Mouse (Mus musculus) neural tube, embryonic 14.5 days (tissue): ENCODE data around the gene Slc12a1. TPM values are rescaled to one million over a fixed set of nuclear protein-coding genes. Genes with fewer than 3 reads are reported as not detected.
"Not testable (repeated sequence)": the region's sequence is repeated elsewhere in the genome, so short reads cannot be mapped to it uniquely, and the experiment has no call there.

Source experiments
- ATAC-seq: fragments of 200-750 bp; cut with Nextera tagmentation; 2 replicates; pipeline ENCODE4 v1.8.0; 2017; ENCODE audit warnings: low read depth, mild to moderate bottlenecking, moderate TSS enrichment, moderate library complexity
- H3K27ac ChIP-seq: fragments of 300-500 bp; sonication (generic); 2 replicates; pipeline ENCODE4 v1.5.1; 2014; ENCODE audit warnings: low read depth, mild to moderate bottlenecking, control low read depth, low read length, moderate library complexity, mixed read lengths
- H3K27me3 ChIP-seq: fragments of 300-500 bp; sonication (generic); 2 replicates; pipeline ENCODE4 v1.6.1; 2014; ENCODE audit warnings: low read length; ENCODE audit not compliant: control insufficient read depth, insufficient read depth
- H3K36me3 ChIP-seq: fragments of 300-500 bp; sonication (generic); 2 replicates; pipeline ENCODE4 v1.6.1; 2014; ENCODE audit warnings: low read length, mixed read lengths; ENCODE audit not compliant: control insufficient read depth, insufficient read depth
- H3K4me1 ChIP-seq: fragments of 300-500 bp; sonication (generic); 2 replicates; pipeline ENCODE4 v1.6.1; 2014; ENCODE audit warnings: low read length; ENCODE audit not compliant: control insufficient read depth, insufficient read depth
- H3K4me2 ChIP-seq: fragments of 300-500 bp; sonication (generic); 2 replicates; pipeline ENCODE4 v1.6.1; 2014; ENCODE audit warnings: mild to moderate bottlenecking, low read depth, low read length, control low read depth
- H3K4me3 ChIP-seq: fragments of 300-500 bp; sonication (generic); 2 replicates; pipeline ENCODE4 v1.5.1; 2014; ENCODE audit warnings: low read depth, low read length, control low read depth, mixed read lengths
- H3K9ac ChIP-seq: fragments of 300-500 bp; sonication (generic); replicated peaks from 2 replicates; pipeline ENCODE4 v1.6.1; 2014; ENCODE audit warnings: low read depth, mild to moderate bottlenecking, control low read depth, low read length, mixed read lengths
- H3K9me3 ChIP-seq: fragments of 300-500 bp; sonication (generic); 2 replicates; pipeline ENCODE4 v1.6.1; 2016; ENCODE audit warnings: low read length; ENCODE audit not compliant: control insufficient read depth
- WGBS: fragments of 180-500 bp; shearing (Covaris S2); extraction: QIAGEN DNeasy Blood & Tissue Kit; methylation state at CpG from one replicate; pipeline ENCODE4 v1.1.7; 2014; 5-methylcytosine and 5-hydroxymethylcytosine counted together
- polyA plus RNA-seq: library from polyadenylated mRNA; unstranded; fragments of >200 nt; fragmentation: Nextera tagmentation; extraction: Ambion mirVana; gene quantifications from 2 replicates; pipeline ENCODE4 v1.2.1, GENCODE M21; 2014

The Slc12a1 gene
- polyA plus RNA-seq = 0.21 TPM in 1 of 2 replicates, not detected in the other

- Histone ChIP-seq H3K9me3 (no peaks in the 10 kb centered on the region), H3K36me3 (no peaks in the 10 kb centered on the region), H3K4me1 (no peaks in the 10 kb centered on the region), H3K4me3 (no peak within 1 kb of the TSS), H3K27ac (no peak within 1 kb of the TSS), H3K27me3 (no peaks in the 10 kb centered on the region), H3K9ac (no peak within 1 kb of the TSS), H3K4me2 (no peak within 1 kb of the TSS)
- ATAC-seq = no peak
- whole genome bisulfite sequencing = 88% methylated on average over 6 of the region's 6 CpGs
Measured at GRCm38 (mm10) chr2:125152388-125152787, at the start of gene Slc12a1. Slc12a1 (plus strand) TSS chr2:125152505.

- H3K9ac ChIP-seq, H3K9me3 ChIP-seq, H3K36me3 ChIP-seq, H3K4me3 ChIP-seq, H3K4me2 ChIP-seq, H3K27ac ChIP-seq, H3K4me1 ChIP-seq, ATAC-seq, H3K27me3 ChIP-seq: not testable (repeated sequence)
- WGBS = 98% methylated on average over 13 of the region's 13 CpGs
Measured at GRCm38 (mm10) chr2:125104491-125104890, 47.8 kb upstream of the Slc12a1 start.

GRCm38 (mm10) chr2:125106536-125106935, 45.8 kb upstream of the Slc12a1 start:
- 87% methylated on average over 4 of the region's 4 CpGs for WGBS
- H3K9me3 ChIP-seq, H3K4me3 ChIP-seq, H3K4me1 ChIP-seq, H3K27ac ChIP-seq, H3K4me2 ChIP-seq, H3K27me3 ChIP-seq, ATAC-seq, H3K9ac ChIP-seq: not testable (repeated sequence)
- peaks cover 11% of the 10 kb centered on the region; the same call in 1 of the 2 replicates for H3K36me3 ChIP-seq

GRCm38 (mm10) chr2:125119381-125120110, 32.8 kb upstream of the Slc12a1 start:
- Histone ChIP-seq H3K4me2 (no peak overlapping the region), H3K9ac (no peak overlapping the region)

GRCm38 (mm10) chr2:125122288-125122623, 30.0 kb upstream of the Slc12a1 start:
- Histone ChIP-seq H3K9me3 (no peaks in the 10 kb centered on the region), H3K4me1 (peaks cover 14% of the 10 kb centered on the region), H3K36me3 (no peaks in the 10 kb centered on the region), H3K27ac (peak overlapping the region; percentile 96), H3K27me3 (no peaks in the 10 kb centered on the region), H3K4me3 (peak overlapping the region; percentile 73), H3K9ac (peak overlapping the region; percentile 99), H3K4me2 (peak overlapping the region; percentile 64)
- 6% methylated on average over 4 of the region's 4 CpGs for WGBS
- ATAC-seq = 0 out of 2 replicates have a peak, but pooled peaks have one; percentile 15

More at GRCm38 (mm10) chr2:125119381-125120110, 32.8 kb upstream of the Slc12a1 start:
- Histone ChIP-seq H3K36me3 (no peaks in the 10 kb centered on the region), H3K27me3 (no peaks in the 10 kb centered on the region), H3K4me1 (peaks cover 14% of the 10 kb centered on the region), H3K27ac (no peak overlapping the region), H3K4me3 (no peak overlapping the region), H3K9me3 (no peaks in the 10 kb centered on the region)
- no peak for ATAC-seq
- WGBS = 71% methylated on average over 6 of the region's 6 CpGs

GRCm38 (mm10) chr2:125122624-125123476, 29.5 kb upstream of the Slc12a1 start:
- WGBS = under 1% methylated on average over 28 of the region's 59 CpGs
- Histone ChIP-seq H3K9ac (peak overlapping the region; percentile 99), H3K27ac (peak overlapping the region; percentile 96), H3K9me3 (no peaks in the 10 kb centered on the region), H3K4me3 (peak overlapping the region; percentile 73), H3K4me1 (peaks cover 14% of the 10 kb centered on the region), H3K4me2 (peak overlapping the region; percentile 64), H3K36me3 (no peaks in the 10 kb centered on the region), H3K27me3 (no peaks in the 10 kb centered on the region)
- peak; percentile 79 for ATAC-seq

GRCm38 (mm10) chr2:125123477-125123852, 28.8 kb upstream of the Slc12a1 start, which contains the start of gene Myef2:
Myef2 (minus strand) TSS chr2:125123661.
- no peaks in the 10 kb centered on the region for H3K36me3 ChIP-seq
- H3K27me3 ChIP-seq = no peaks in the 10 kb centered on the region
- under 1% methylated on average over 37 of the region's 48 CpGs for WGBS
- H3K9me3 ChIP-seq = no peaks in the 10 kb centered on the region
- H3K27ac ChIP-seq = peak within 1 kb of the TSS; percentile 96
- peak within 1 kb of the TSS; percentile 64 for H3K4me2 ChIP-seq
- H3K9ac ChIP-seq = peak within 1 kb of the TSS; percentile 99
- H3K4me1 ChIP-seq = peaks cover 14% of the 10 kb centered on the region
- ATAC-seq = peak; percentile 89
- H3K4me3 ChIP-seq = peak within 1 kb of the TSS; percentile 73

- H3K4me1 ChIP-seq = peaks cover 10% of the 10 kb centered on the region
- H3K9ac ChIP-seq = no peak overlapping the region
- H3K4me2 ChIP-seq = no peak overlapping the region
- no peaks in the 10 kb centered on the region for H3K9me3 ChIP-seq
- H3K27me3 ChIP-seq = no peaks in the 10 kb centered on the region
- WGBS = 38% methylated on average over 4 of the region's 4 CpGs
- no peaks in the 10 kb centered on the region for H3K36me3 ChIP-seq
- ATAC-seq = no peak
- no peak overlapping the region for H3K27ac ChIP-seq
- no peak overlapping the region for H3K4me3 ChIP-seq
Measured at GRCm38 (mm10) chr2:125125824-125126223, 26.5 kb upstream of the Slc12a1 start.

- H3K27me3 ChIP-seq = no peaks in the 10 kb centered on the region
- no peak overlapping the region for H3K9ac ChIP-seq
- H3K9me3 ChIP-seq = no peaks in the 10 kb centered on the region
- no peak overlapping the region for H3K4me2 ChIP-seq
- WGBS = 87% methylated on average over 3 of the region's 3 CpGs
- no peak overlapping the region for H3K4me3 ChIP-seq
- no peaks in the 10 kb centered on the region for H3K36me3 ChIP-seq
- no peak for ATAC-seq
- peaks cover 4% of the 10 kb centered on the region for H3K4me1 ChIP-seq
- H3K27ac ChIP-seq = no peak overlapping the region
Measured at GRCm38 (mm10) chr2:125126792-125127191, 25.5 kb upstream of the Slc12a1 start.
